In the genomic region with DNA sequence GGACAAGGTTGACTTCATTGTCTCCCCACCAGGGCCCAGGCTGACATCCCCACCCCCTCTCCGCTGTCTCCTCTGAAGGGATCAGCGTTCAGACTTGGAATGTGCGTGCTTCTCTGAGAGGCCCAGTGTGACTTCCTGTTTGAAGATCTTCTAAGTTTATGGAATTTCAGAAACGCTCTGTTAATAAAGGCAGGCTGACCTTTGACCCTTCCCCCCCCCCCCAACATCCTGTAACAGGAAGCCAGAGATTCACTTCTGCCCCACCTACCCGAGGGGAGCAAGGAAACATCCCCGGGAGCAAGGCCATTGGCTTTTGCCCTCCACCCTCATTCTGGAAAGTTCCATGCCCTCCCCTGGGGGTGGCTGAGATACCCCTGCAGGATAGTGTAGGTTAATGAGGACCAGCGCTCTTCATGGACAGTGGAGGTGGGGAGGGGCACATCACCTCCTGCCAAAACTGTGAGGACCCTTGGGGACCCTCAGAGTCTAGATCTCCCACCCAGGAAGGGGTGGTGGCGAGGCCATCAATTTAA, we compare ENCODE assay signal across 9 mouse cellular contexts. TPM values are rescaled to one million over a fixed set of nuclear protein-coding genes. Genes with fewer than 3 reads are reported as not detected.
A peak's percentile ranks its signal among the peaks of the same experiment; 100 is the strongest.
DNase-seq lines count a peak whose midpoint lies in the region; ATAC-seq lines count a peak whose summit lies in the region.
"Had no signal": no experiment of that assay in that cellular context is flagged by ENCODE, and none has a peak within 500 bp of the region (broad histone marks: within the 10 kb centered on the region; RNA-seq: fewer than 3 reads in every experiment).

No protein-coding gene starts in this region.

- no peaks in the 10 kb centered on the region for H3K36me3 ChIP-seq in hindbrain, embryonic 11.5 days (ENCODE audit: control insufficient read depth, insufficient read depth, low read length)
- no peaks in the 10 kb centered on the region for H3K36me3 ChIP-seq in limb, embryonic 13.5 days
- H3K36me3 ChIP-seq in stomach, embryonic 15.5 days, result no peaks in the 10 kb centered on the region

- peak overlapping the region; percentile 54; the same call in 1 of the 2 replicates for H3K27ac ChIP-seq in hindbrain, embryonic 11.5 days (ENCODE audit: low read depth, low read length)
- peak overlapping the region; percentile 55; the same call in 1 of the 2 replicates for H3K27ac ChIP-seq in limb, embryonic 13.5 days
- peak overlapping the region; percentile 41; the same call in 1 of the 2 replicates for H3K27ac ChIP-seq in stomach, embryonic 15.5 days

- no peak for ATAC-seq in hindbrain, embryonic 11.5 days (ENCODE audit: low FRiP score)
- ATAC-seq in limb, embryonic 13.5 days (ENCODE audit: low FRiP score, low read depth), result peak; percentile 45
- ATAC-seq in stomach, embryonic 15.5 days (ENCODE audit: insufficient read depth, low FRiP score, low read depth), result peak; percentile 24; the same call in 1 of the 2 replicates

- 0 out of 2 replicates have a peak, but pooled peaks cover 4% of the 10 kb centered on the region for H3K27me3 ChIP-seq in hindbrain, embryonic 11.5 days (ENCODE audit: control insufficient read depth, insufficient read depth, low read length)
- H3K27me3 ChIP-seq in limb, embryonic 13.5 days, result no peaks in the 10 kb centered on the region
- no peaks in the 10 kb centered on the region for H3K27me3 ChIP-seq in stomach, embryonic 15.5 days (replicated peaks)
- H3K27me3 ChIP-seq: Patski had no signal

- H3K4me1 ChIP-seq in hindbrain, embryonic 11.5 days (replicated peaks; ENCODE audit: control insufficient read depth, insufficient read depth, low read length), result 0 out of 2 replicates have a peak, but pooled peaks cover 6% of the 10 kb centered on the region
- peaks cover 38% of the 10 kb centered on the region for H3K4me1 ChIP-seq in limb, embryonic 13.5 days
- peaks cover 18% of the 10 kb centered on the region for H3K4me1 ChIP-seq in stomach, embryonic 15.5 days

- peak; percentile 11 for DNase-seq in right cerebral cortex, postnatal 4 days
- DNase-seq in right cerebral cortex, adult 2 months (ENCODE audit: low spot score in 2 of 2), result no peak
- DNase-seq in hindbrain, embryonic 11.5 days (ENCODE audit: low spot score), result peak; percentile 20
- DNase-seq in spleen, postnatal 10 days (ENCODE audit: low spot score in 2 of 2), result no peak
- DNase-seq in right cerebral cortex, adult 18-20 months, result no peak
- no peak for DNase-seq in left cerebral cortex, postnatal 4 days

- WGBS in hindbrain, embryonic 11.5 days, result 63% methylated on average over 8 of the region's 8 CpGs
- WGBS in limb, embryonic 13.5 days, result 33% methylated on average over 8 of the region's 8 CpGs
- 37% methylated on average over 8 of the region's 8 CpGs for WGBS in stomach, embryonic 15.5 days

- no peak overlapping the region for H3K4me3 ChIP-seq in hindbrain, embryonic 11.5 days (ENCODE audit: low read depth, low read length)
- no peak overlapping the region for H3K4me3 ChIP-seq in limb, embryonic 13.5 days
- no peak overlapping the region for H3K4me3 ChIP-seq in stomach, embryonic 15.5 days (replicated peaks)

- H3K4me2 ChIP-seq in hindbrain, embryonic 11.5 days (replicated peaks; ENCODE audit: low read depth, low read length), result no peak overlapping the region
- H3K4me2 ChIP-seq in limb, embryonic 13.5 days (replicated peaks), result no peak overlapping the region; the same call in 1 of the 2 replicates
- H3K4me2 ChIP-seq in stomach, embryonic 15.5 days, result no peak overlapping the region

- intact Hi-C loops in left cerebral cortex, postnatal 4 days (cut with DNase I), result loop anchor here (5.0 kb wide), 1 partner anchor 105 kb away; the partner anchor contains the start of gene Rxra

- no peaks in the 10 kb centered on the region for H3K9me3 ChIP-seq in hindbrain, embryonic 11.5 days (ENCODE audit: control insufficient read depth, low read length)
- no peaks in the 10 kb centered on the region for H3K9me3 ChIP-seq in limb, embryonic 13.5 days
- H3K9me3 ChIP-seq in stomach, embryonic 15.5 days, result no peaks in the 10 kb centered on the region

- H3K9ac ChIP-seq in hindbrain, embryonic 11.5 days (ENCODE audit: low read depth, low read length), result no peak overlapping the region
- H3K9ac ChIP-seq in limb, embryonic 13.5 days, result no peak overlapping the region
- H3K9ac ChIP-seq in stomach, embryonic 15.5 days, result no peak overlapping the region

RNA-seq across cellular contexts. Expression of gene Wdr5, which starts 57.4 kb away (rescaled TPM):
- 58.6 and 62.5 TPM in 2 replicates for polyA plus RNA-seq in hindbrain, embryonic 11.5 days (2014; fragmentation: Nextera tagmentation; extraction: Ambion mirVana)
- 62.5 and 63.6 TPM in 2 replicates for polyA plus RNA-seq in limb, embryonic 13.5 days (2015; fragmentation: Nextera tagmentation; extraction: Ambion mirVana)
- polyA plus RNA-seq in stomach, embryonic 15.5 days (2015; fragmentation: Nextera tagmentation; extraction: Ambion mirVana), result 49.2 and 52.0 TPM in 2 replicates
- 10 to 100 TPM; 52.5 to 52.8 TPM for total RNA-seq in left cerebral cortex, postnatal 4 days (2021)

Comparison
In these comparisons a context has a peak if more than half of its experiments do, and no peak if none do; other contexts are left out.
1. DNase-seq: peak in right cerebral cortex, postnatal 4 days (single experiment) and hindbrain, embryonic 11.5 days (single experiment); none in right cerebral cortex, adult 2 months (0 of 2), spleen, postnatal 10 days (0 of 2), right cerebral cortex, adult 18-20 months (single experiment) and left cerebral cortex, postnatal 4 days (single experiment).
2. Peak in every context shown above with its lines, with median percentiles within 50 percentile points of each other: H3K27ac ChIP-seq.